Mouse (Mus musculus) hindbrain, embryonic 12.5 days (tissue): ENCODE measurements around the gene Gga3. TPM values are rescaled to one million over a fixed set of nuclear protein-coding genes. Genes with fewer than 3 reads are reported as not detected.

Experiments
- ATAC-seq: fragments of 200-750 bp; cut with Nextera tagmentation; 2 replicates; pipeline ENCODE4 v1.8.0; 2017; ENCODE audit warnings: moderate TSS enrichment; ENCODE audit not compliant: low FRiP score
- H3K27ac ChIP-seq: fragments of 300-500 bp; sonication (generic); 2 replicates; pipeline ENCODE4 v1.5.1; 2016; ENCODE audit warnings: mild to moderate bottlenecking
- H3K27me3 ChIP-seq: fragments of 300-500 bp; sonication (generic); 2 replicates; pipeline ENCODE4 v1.6.1; 2016; ENCODE audit warnings: mild to moderate bottlenecking
- H3K36me3 ChIP-seq: fragments of 300-500 bp; sonication (generic); 2 replicates; pipeline ENCODE4 v1.6.1; 2016; ENCODE audit warnings: mild to moderate bottlenecking
- H3K4me1 ChIP-seq: fragments of 300-500 bp; sonication (generic); 2 replicates; pipeline ENCODE4 v1.6.1; 2016
- H3K4me2 ChIP-seq: fragments of 300-500 bp; sonication (generic); replicated peaks from 2 replicates; pipeline ENCODE4 v1.6.1; 2016; ENCODE audit warnings: mild to moderate bottlenecking
- H3K4me3 ChIP-seq: fragments of 300-500 bp; sonication (generic); 2 replicates; pipeline ENCODE4 v1.5.1; 2016; ENCODE audit warnings: mild to moderate bottlenecking
- H3K9ac ChIP-seq: fragments of 300-500 bp; sonication (generic); 2 replicates; pipeline ENCODE4 v1.6.1; 2016; ENCODE audit warnings: mild to moderate bottlenecking, moderate library complexity
- H3K9me3 ChIP-seq: fragments of 300-500 bp; sonication (generic); replicated peaks from 2 replicates; pipeline ENCODE4 v1.6.1; 2016; ENCODE audit warnings: mild to moderate bottlenecking
- WGBS: fragments of 180-500 bp; shearing (Covaris S2); methylation state at CpG from one replicate; pipeline ENCODE4 v1.1.7; 2016; 5-methylcytosine and 5-hydroxymethylcytosine counted together
- polyA plus RNA-seq: library from polyadenylated mRNA; unstranded; fragments of >200 nt; fragmentation: Nextera tagmentation; extraction: Ambion mirVana; gene quantifications from 2 replicates; pipeline ENCODE4 v1.2.1, GENCODE M21; 2016

Gga3 gene
- polyA plus RNA-seq, 1 experiment from 2014 or later = 30.3 TPM

- 94% methylated on average over 6 of the region's 6 CpGs for WGBS
- peaks cover 46% of the 10 kb centered on the region for H3K36me3 ChIP-seq
Measured at GRCm38 (mm10) chr11:115615875-115616274, 12.0 kb upstream of the Gga3 start.

GRCm38 (mm10) chr11:115615108-115615825 lies 11.4 kb upstream of the Gga3 start:
- WGBS = 86% methylated on average over 15 of the region's 15 CpGs

More at GRCm38 (mm10) chr11:115615875-115616274, 12.0 kb upstream of the Gga3 start:
- no peak for ATAC-seq
- H3K9ac ChIP-seq = no peak overlapping the region
- H3K27me3 ChIP-seq = peaks cover 7% of the 10 kb centered on the region
- no peaks in the 10 kb centered on the region for H3K9me3 ChIP-seq
- H3K4me1 ChIP-seq = peaks cover 20% of the 10 kb centered on the region
- no peak overlapping the region for H3K27ac ChIP-seq
- H3K4me3 ChIP-seq = no peak overlapping the region
- no peak overlapping the region for H3K4me2 ChIP-seq

DNA sequence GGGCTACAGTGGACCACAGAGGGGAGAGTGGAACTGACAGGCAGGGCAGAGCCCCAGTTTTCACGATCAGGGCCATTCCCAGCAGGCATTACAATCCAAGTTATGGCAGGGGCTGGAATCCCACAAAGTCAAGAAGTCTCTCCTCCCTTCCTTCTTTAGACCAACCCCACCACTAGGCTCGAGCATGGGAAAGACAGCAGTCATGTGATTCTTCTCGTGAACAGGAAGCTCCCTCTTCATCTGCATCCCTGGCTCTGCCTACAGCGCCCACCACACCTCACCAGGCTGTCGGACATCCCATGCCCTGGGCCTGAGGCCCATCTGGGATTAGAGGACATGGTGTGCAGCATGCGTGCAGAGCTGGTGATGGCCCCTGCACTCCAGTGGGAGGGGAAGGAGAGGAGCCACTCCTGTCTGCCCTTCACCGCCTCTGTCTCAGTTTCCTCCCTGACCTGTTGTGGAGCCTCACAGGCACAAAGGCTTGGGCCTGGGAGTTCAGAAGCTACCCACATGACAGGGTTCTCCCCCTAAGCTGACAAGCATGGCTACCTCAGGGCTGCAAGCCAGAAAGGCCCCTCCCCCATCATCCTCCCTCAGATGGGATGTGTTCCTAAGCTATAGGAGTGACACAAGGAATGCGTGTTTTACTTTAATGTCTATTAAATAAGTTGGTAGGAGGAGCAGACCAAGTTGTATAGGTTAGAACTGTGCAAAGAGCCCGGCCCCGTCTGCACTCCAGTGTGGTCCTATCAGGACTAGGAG lies 10.7 kb upstream of the Gga3 start:
- Histone ChIP-seq H3K4me3 (no peak overlapping the region), H3K9ac (no peak overlapping the region), H3K27me3 (peaks cover 7% of the 10 kb centered on the region), H3K9me3 (no peaks in the 10 kb centered on the region), H3K4me2 (no peak overlapping the region), H3K4me1 (peaks cover 20% of the 10 kb centered on the region), H3K27ac (no peak overlapping the region), H3K36me3 (peaks cover 36% of the 10 kb centered on the region)
- 82% methylated on average over 10 of the region's 10 CpGs for WGBS
- no peak for ATAC-seq

More at GRCm38 (mm10) chr11:115615108-115615825, 11.4 kb upstream of the Gga3 start:
- H3K36me3 ChIP-seq = peaks cover 40% of the 10 kb centered on the region
- H3K4me3 ChIP-seq = no peak overlapping the region
- H3K27me3 ChIP-seq = peaks cover 7% of the 10 kb centered on the region
- no peak overlapping the region for H3K27ac ChIP-seq
- H3K4me2 ChIP-seq = no peak overlapping the region
- no peaks in the 10 kb centered on the region for H3K9me3 ChIP-seq
- H3K9ac ChIP-seq = no peak overlapping the region
- peaks cover 20% of the 10 kb centered on the region for H3K4me1 ChIP-seq
- ATAC-seq = no peak

DNA sequence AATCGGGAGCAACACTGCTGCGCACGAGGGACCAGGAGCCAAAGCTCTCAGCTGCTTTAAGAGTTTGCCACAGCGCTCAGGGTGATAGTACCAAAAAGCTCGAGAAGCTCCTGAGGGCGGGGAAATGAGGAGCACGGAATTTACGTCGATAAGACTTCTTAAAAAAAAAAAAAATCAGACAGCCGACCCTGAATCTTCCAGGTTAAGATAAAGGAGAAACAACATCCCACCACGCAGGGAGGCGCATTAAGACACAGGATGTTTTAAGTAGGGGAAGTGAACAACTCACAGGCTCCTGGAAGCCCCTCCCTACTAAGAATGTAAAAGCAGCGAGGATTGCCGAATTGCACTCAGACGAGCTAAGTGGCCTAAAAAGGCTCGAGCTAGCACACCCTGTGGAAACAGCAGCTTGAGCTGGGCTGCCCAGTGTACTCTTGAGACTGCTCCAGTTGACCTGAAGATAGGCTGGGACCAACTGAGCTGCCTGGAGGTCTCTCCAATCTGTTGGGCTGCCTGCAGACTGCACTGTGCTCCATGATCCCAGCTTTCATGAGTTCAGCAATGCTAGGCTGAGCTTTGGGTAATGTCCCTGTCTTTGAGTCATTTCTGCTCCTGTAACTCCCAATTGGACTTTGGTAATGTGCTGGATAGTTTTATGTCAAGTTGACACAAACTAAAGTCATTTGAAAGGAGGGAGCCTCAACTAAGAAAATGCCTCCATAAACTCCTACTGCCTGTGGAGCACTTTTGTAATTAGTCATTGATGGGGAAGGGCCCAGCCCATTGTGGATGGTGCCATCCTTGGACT lies 9.5 kb upstream of the Gga3 start:
- Histone ChIP-seq H3K27me3 (peaks cover 7% of the 10 kb centered on the region), H3K4me1 (peaks cover 20% of the 10 kb centered on the region), H3K4me3 (peak overlapping the region; percentile 57), H3K9me3 (no peaks in the 10 kb centered on the region), H3K36me3 (peaks cover 39% of the 10 kb centered on the region), H3K9ac (peak overlapping the region; percentile 68), H3K27ac (0 out of 2 replicates have a peak overlapping the region, but pooled peaks have one; percentile 71), H3K4me2 (peak overlapping the region; percentile 89)
- WGBS = under 1% methylated on average over 16 of the region's 16 CpGs
- no peak for ATAC-seq

DNA sequence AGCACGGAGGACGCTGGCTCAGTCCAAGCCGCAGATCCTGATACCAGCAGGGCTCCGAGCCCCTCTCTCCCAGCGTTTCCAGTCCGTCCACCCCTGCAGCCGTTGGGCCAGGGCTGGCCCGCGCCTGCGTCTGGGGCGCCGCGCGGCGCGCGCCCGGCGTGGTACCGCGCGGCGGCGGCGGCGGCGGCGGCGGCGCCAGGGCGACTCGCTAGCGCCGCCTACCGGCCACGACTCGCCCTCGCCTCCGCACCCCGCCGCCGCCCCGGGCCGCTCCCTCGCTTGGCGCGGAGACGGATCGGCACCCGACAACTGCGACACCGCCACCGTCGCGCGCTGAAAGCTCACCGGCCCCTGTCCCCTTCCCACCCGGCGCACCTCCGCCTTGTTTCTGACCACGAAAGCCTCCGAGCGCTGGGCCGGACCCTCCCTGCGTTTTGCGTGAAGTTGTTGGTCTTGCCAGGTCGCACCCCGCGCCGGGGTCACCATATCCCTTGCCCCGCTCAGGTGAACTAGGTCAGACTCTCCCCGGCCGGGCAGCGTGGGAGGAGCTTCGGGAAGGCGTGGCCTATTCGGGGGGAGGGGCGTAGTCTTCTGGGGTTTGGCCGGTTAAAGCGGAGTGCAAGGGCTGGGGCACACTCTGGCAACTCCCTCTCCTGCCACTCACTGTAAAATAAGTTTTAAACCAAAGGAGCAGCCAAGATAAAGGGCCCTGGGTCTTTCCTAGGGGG lies 8.7 kb upstream of the Gga3 start, which contains the start of gene Mif4gd:
Gene Mif4gd (minus strand): TSS at position 560 of the 728 bp plus-strand sequence.
- Histone ChIP-seq H3K4me3 (peak within 1 kb of the TSS; percentile 57), H3K27me3 (peaks cover 7% of the 10 kb centered on the region), H3K4me1 (peaks cover 20% of the 10 kb centered on the region), H3K4me2 (peak within 1 kb of the TSS; percentile 89), H3K9me3 (no peaks in the 10 kb centered on the region), H3K9ac (peak within 1 kb of the TSS; percentile 68), H3K36me3 (peaks cover 46% of the 10 kb centered on the region), H3K27ac (peak within 1 kb of the TSS; percentile 71)
- 1% methylated on average over 64 of the region's 80 CpGs for WGBS
- peak; percentile 85 for ATAC-seq

DNA sequence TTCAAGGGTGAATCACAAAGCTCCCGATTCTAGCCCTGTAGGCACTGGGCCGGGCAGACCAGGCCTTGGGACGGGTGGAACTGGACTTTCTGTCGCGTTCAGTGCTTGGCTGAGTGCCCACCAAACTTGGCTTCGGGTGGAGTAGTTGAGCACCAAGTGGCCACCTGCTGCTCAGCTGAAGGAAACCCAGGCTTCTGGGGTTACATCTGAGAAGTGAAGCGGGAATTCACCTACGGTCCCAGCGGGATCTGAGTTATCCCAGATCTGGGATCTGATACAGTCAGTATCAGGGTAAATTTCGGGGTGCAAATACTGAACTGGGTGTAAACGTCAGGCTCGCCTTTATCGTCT lies 8.2 kb upstream of the Gga3 start:
- H3K27ac ChIP-seq = peak overlapping the region; percentile 19; the same call in 1 of the 2 replicates
- H3K4me1 ChIP-seq = peaks cover 20% of the 10 kb centered on the region
- no peaks in the 10 kb centered on the region for H3K9me3 ChIP-seq
- peak overlapping the region; percentile 89 for H3K4me2 ChIP-seq
- H3K9ac ChIP-seq = peak overlapping the region; percentile 68; the same call in 1 of the 2 replicates
- peaks cover 7% of the 10 kb centered on the region for H3K27me3 ChIP-seq
- peak; percentile 20 for ATAC-seq
- WGBS = 2% methylated on average over 13 of the region's 13 CpGs
- H3K36me3 ChIP-seq = peaks cover 47% of the 10 kb centered on the region
- peak overlapping the region; percentile 57 for H3K4me3 ChIP-seq

DNA sequence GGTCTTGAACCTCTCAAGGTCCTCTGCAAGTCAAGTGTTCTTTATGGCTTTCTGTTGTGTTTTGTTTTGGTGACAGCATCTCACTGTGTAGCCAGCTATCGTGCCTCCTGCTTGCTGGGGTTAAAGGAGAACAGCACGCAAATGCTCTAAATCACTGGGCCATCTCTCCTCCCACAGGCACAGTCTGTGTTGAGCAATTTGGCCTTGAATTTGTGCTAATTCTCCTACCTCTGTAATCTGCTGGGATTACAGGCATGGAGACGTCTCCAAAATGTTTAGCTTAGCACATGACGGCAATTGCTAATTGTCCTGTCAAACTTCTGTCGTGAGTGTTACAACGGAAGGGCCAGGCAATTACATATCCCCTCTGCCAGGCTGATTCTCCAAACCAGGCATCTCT lies 7.3 kb upstream of the Gga3 start:
- Histone ChIP-seq H3K4me3 (no peak overlapping the region), H3K27me3 (peaks cover 7% of the 10 kb centered on the region), H3K9me3 (no peaks in the 10 kb centered on the region), H3K9ac (no peak overlapping the region), H3K4me1 (peaks cover 20% of the 10 kb centered on the region), H3K27ac (no peak overlapping the region), H3K4me2 (peak overlapping the region; percentile 89; the same call in 1 of the 2 replicates), H3K36me3 (peaks cover 53% of the 10 kb centered on the region)
- ATAC-seq = no peak
- 79% methylated on average over 6 of the region's 6 CpGs for WGBS

GRCm38 (mm10) chr11:115609576-115609975 lies 5.7 kb upstream of the Gga3 start:
- Histone ChIP-seq H3K9ac (no peak overlapping the region), H3K27ac (no peak overlapping the region), H3K4me3 (no peak overlapping the region), H3K36me3 (peaks cover 46% of the 10 kb centered on the region), H3K27me3 (peaks cover 7% of the 10 kb centered on the region), H3K4me1 (peaks cover 30% of the 10 kb centered on the region), H3K4me2 (no peak overlapping the region), H3K9me3 (no peaks in the 10 kb centered on the region)
- 71% methylated on average over 3 of the region's 3 CpGs for WGBS
- ATAC-seq = no peak

DNA sequence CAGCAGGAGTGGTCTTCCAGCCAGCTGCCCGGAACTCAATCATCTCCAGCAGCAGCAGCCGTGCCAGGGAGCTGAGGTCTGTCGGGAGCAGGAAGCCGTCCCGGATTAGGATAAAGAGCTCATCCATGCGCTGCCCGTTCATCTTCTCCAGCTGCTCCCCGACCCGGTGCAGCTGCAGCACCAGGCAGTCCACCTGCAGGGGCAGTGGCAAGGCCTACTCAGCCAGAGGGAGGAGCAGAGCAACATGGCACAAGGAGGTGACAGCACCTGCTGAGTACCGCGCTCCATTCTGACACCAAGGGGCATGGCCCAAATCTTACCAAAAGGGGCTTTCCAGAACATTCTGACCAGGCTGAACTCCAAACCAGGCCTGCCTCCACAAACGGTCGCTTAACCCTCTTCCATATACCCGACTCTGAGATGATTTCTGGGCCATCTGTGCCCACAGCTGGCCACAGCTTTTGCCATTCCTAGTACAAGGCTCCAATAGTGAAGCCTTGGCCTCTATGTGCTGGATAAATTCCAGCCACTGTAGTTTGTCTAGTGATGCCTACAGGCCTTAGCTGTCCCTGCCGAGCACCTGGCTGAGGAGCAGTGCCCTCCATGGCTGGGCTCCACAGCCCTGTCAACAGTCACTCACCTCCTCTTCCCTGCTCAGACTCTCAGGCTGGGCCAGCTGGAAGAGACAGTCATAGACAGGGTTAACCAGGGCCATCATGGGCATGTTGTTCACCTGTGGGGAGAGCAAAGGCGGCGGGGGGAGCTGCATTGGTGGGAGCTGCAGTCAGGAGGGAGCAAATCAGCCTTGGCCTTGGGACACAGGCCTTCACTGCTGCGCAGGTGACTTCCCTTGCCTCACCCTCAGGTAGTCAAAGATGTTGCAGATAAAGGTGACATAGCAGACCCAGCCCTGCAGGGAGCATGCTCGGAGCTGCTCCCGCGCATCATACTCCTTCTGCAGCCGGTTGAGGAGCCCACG lies 4.9 kb upstream of the Gga3 start:
- Histone ChIP-seq H3K27me3 (peaks cover 7% of the 10 kb centered on the region), H3K27ac (no peak overlapping the region), H3K4me2 (no peak overlapping the region), H3K4me1 (peaks cover 29% of the 10 kb centered on the region), H3K4me3 (no peak overlapping the region), H3K9ac (0 out of 2 replicates have a peak overlapping the region, but pooled peaks have one; percentile 8), H3K36me3 (peaks cover 44% of the 10 kb centered on the region), H3K9me3 (no peaks in the 10 kb centered on the region)
- 78% methylated on average over 23 of the region's 23 CpGs for WGBS
- ATAC-seq = no peak

DNA sequence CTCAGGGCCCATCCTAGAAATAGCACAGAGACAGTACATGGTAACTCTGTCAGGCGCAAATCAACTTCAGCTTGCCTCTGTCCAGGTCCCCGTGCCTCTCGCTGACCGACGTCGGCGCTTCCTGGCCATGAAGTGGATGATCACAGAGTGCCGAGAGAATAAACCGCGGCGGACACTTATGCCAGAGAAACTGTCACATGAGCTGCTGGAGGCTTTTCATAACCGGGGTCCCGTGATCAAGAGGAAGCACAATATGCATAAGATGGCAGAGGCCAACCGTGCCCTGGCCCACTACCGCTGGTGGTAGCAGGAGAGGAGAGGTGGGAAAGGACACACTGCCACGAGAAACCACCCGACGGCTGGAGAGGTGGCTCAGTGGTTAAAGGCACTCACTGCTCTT lies 2.9 kb upstream of the Gga3 start:
- 94% methylated on average over 18 of the region's 18 CpGs for WGBS
- H3K4me3 ChIP-seq = no peak overlapping the region
- peaks cover 44% of the 10 kb centered on the region for H3K36me3 ChIP-seq
- H3K27me3 ChIP-seq = peaks cover 4% of the 10 kb centered on the region; the same call in 1 of the 2 replicates
- no peak overlapping the region for H3K27ac ChIP-seq
- H3K9ac ChIP-seq = no peak overlapping the region
- peaks cover 29% of the 10 kb centered on the region for H3K4me1 ChIP-seq
- ATAC-seq = no peak
- H3K9me3 ChIP-seq = no peaks in the 10 kb centered on the region
- H3K4me2 ChIP-seq = no peak overlapping the region
